Comparison of ENCODE assay signal across 7 mouse cellular contexts in the genomic region with DNA sequence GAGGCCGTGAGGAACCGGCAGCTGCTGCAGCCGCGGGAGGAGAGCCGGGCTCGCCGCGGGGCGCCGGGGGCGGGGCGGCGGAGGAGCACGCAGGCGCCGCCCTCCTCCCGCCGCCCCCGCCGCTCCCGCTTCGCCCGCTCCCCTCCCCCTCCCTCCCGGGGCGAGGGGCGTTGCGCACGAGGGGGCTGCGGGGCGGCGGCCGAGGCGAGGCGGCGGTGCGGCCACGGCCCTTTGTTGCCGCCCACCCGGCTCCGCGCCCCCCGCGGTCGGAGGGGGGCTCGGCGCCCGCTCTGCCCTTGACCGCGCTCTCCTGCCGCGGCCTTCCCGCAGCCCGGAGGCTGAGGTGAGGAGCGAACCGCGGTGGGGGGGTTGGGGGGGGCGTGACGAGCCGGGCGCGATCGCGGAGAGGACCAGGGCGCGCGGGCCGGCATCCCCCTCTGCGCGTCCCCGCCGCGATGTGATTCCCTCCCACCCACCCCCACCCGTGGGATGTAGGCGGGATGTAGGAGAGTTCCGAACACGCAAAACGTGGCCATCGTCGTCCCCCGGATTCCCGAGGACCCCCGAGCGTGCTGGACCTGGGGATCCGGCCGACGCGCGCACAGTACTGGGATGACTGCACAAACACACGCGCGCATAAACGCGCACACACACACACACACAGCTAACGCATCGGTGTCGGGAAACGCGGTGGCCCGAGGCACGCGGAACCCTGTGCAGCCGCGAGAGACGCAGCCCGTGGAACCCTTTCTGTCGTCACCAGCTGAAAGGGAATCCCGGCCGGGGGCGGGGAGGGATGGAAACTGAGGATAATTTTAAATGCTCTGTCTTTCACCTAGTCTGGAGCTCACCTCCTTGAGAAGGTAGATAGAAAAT. TPM values are rescaled to one million over a fixed set of nuclear protein-coding genes. Genes with fewer than 3 reads are reported as not detected.
A peak's percentile ranks its signal among the peaks of the same experiment; 100 is the strongest.
DNase-seq lines count a peak whose midpoint lies in the region; ATAC-seq lines count a peak whose summit lies in the region.

A gene (minus strand): TSS at position 65 of the 876 bp plus-strand sequence.

- peaks cover 14% of the 10 kb centered on the region for H3K36me3 ChIP-seq in embryonic facial prominence, embryonic 10.5 days (replicated peaks)
- H3K36me3 ChIP-seq in limb, embryonic 11.5 days (ENCODE audit: control insufficient read depth, insufficient read depth, low read length), result no peaks in the 10 kb centered on the region
- 0 out of 2 replicates have a peak, but pooled peaks cover 8% of the 10 kb centered on the region for H3K36me3 ChIP-seq in midbrain, embryonic 12.5 days
- no peaks in the 10 kb centered on the region for H3K36me3 ChIP-seq in stomach, embryonic 14.5 days (ENCODE audit: control insufficient read depth, insufficient read depth, low read length)

- H3K27me3 ChIP-seq in embryonic facial prominence, embryonic 10.5 days (replicated peaks; ENCODE audit: low read depth, poor library complexity, severe bottlenecking), result no peaks in the 10 kb centered on the region
- H3K27me3 ChIP-seq in limb, embryonic 11.5 days (ENCODE audit: control insufficient read depth, insufficient read depth, low read length), result no peaks in the 10 kb centered on the region
- no peaks in the 10 kb centered on the region for H3K27me3 ChIP-seq in midbrain, embryonic 12.5 days
- H3K27me3 ChIP-seq in stomach, embryonic 14.5 days (ENCODE audit: control insufficient read depth, insufficient read depth, low read length), result no peaks in the 10 kb centered on the region

- peaks cover 31% of the 10 kb centered on the region for H3K4me1 ChIP-seq in embryonic facial prominence, embryonic 10.5 days
- no peaks in the 10 kb centered on the region for H3K4me1 ChIP-seq in limb, embryonic 11.5 days (ENCODE audit: control insufficient read depth, insufficient read depth, low read length)
- peaks cover 19% of the 10 kb centered on the region for H3K4me1 ChIP-seq in midbrain, embryonic 12.5 days
- no peaks in the 10 kb centered on the region for H3K4me1 ChIP-seq in stomach, embryonic 14.5 days (ENCODE audit: control insufficient read depth, insufficient read depth, low read length)

- under 1% methylated on average over 93 of the region's 109 CpGs for WGBS in embryonic facial prominence, embryonic 10.5 days
- under 1% methylated on average over 67 of the region's 109 CpGs for WGBS in limb, embryonic 11.5 days
- WGBS in midbrain, embryonic 12.5 days, result under 1% methylated on average over 64 of the region's 109 CpGs
- under 1% methylated on average over 63 of the region's 109 CpGs for WGBS in stomach, embryonic 14.5 days

- peak; percentile 68 for ATAC-seq in limb, embryonic 11.5 days (ENCODE audit: insufficient number of reproducible peaks, low FRiP score, low TSS enrichment, low read depth)
- ATAC-seq in midbrain, embryonic 12.5 days (ENCODE audit: low FRiP score, low read depth), result peak; percentile 77
- ATAC-seq in stomach, embryonic 14.5 days (ENCODE audit: insufficient number of reproducible peaks, insufficient read depth, low FRiP score, low read depth), result peak; percentile 78

- H3K9ac ChIP-seq in limb, embryonic 11.5 days (ENCODE audit: low read length), result peak within 1 kb of the TSS; percentile 96
- H3K9ac ChIP-seq in midbrain, embryonic 12.5 days (replicated peaks), result peak within 1 kb of the TSS; percentile 99
- H3K9ac ChIP-seq in stomach, embryonic 14.5 days (replicated peaks; ENCODE audit: low read depth, low read length), result peak within 1 kb of the TSS; percentile 95

- peak; percentile 15 to 27 for DNase-seq in adrenal gland, postnatal 4 days (ENCODE audit: low spot score in 2 of 2)
- peak; percentile 87 for DNase-seq in embryonic facial prominence, embryonic 10.5 days (ENCODE audit: low spot score)
- DNase-seq in heart, adult 11 months, result peak; percentile 95
- DNase-seq in kidney, adult 18-20 months, result peak; percentile 66
- DNase-seq in limb, embryonic 11.5 days (ENCODE audit: low spot score), result peak; percentile 78

- peak within 1 kb of the TSS; percentile 73 for H3K4me2 ChIP-seq in limb, embryonic 11.5 days (ENCODE audit: low read depth, severe bottlenecking)
- H3K4me2 ChIP-seq in midbrain, embryonic 12.5 days (replicated peaks), result peak within 1 kb of the TSS; percentile 56
- peak within 1 kb of the TSS; percentile 62 for H3K4me2 ChIP-seq in stomach, embryonic 14.5 days (replicated peaks; ENCODE audit: low read depth, low read length)

- no peaks in the 10 kb centered on the region for H3K9me3 ChIP-seq in embryonic facial prominence, embryonic 10.5 days
- no peaks in the 10 kb centered on the region for H3K9me3 ChIP-seq in limb, embryonic 11.5 days (ENCODE audit: control insufficient read depth, low read length)
- H3K9me3 ChIP-seq in midbrain, embryonic 12.5 days, result no peaks in the 10 kb centered on the region
- H3K9me3 ChIP-seq in stomach, embryonic 14.5 days (ENCODE audit: control insufficient read depth, low read depth, low read length), result no peaks in the 10 kb centered on the region

- H3K4me3 ChIP-seq in embryonic facial prominence, embryonic 10.5 days, result peak within 1 kb of the TSS; percentile 90
- H3K4me3 ChIP-seq in limb, embryonic 11.5 days (ENCODE audit: low read depth, low read length), result peak within 1 kb of the TSS; percentile 64
- H3K4me3 ChIP-seq in midbrain, embryonic 12.5 days, result peak within 1 kb of the TSS; percentile 95
- H3K4me3 ChIP-seq in stomach, embryonic 14.5 days (ENCODE audit: low read depth, low read length), result peak within 1 kb of the TSS; percentile 71

- peak within 1 kb of the TSS; percentile 99 for H3K27ac ChIP-seq in embryonic facial prominence, embryonic 10.5 days (replicated peaks)
- peak within 1 kb of the TSS; percentile 95 for H3K27ac ChIP-seq in limb, embryonic 11.5 days (replicated peaks; ENCODE audit: low read depth, low read length)
- H3K27ac ChIP-seq in midbrain, embryonic 12.5 days (replicated peaks), result peak within 1 kb of the TSS; percentile 99
- H3K27ac ChIP-seq in stomach, embryonic 14.5 days (ENCODE audit: low read length), result peak within 1 kb of the TSS; percentile 92

RNA-seq across cellular contexts. Expression of the gene that starts here (rescaled TPM):
- total RNA-seq in adrenal gland, postnatal 4 days (2021), result 100 to 1,000 TPM; 107 to 121 TPM
- 30.4 and 30.6 TPM in 2 replicates for polyA plus RNA-seq in embryonic facial prominence, embryonic 10.5 days (2016; fragmentation: Nextera tagmentation; extraction: Ambion mirVana)
- polyA plus RNA-seq in limb, embryonic 11.5 days (2014; fragmentation: Nextera tagmentation; extraction: Ambion mirVana), result 28.5 and 29.5 TPM in 2 replicates
- 41.4 and 42.1 TPM in 2 replicates for polyA plus RNA-seq in midbrain, embryonic 12.5 days (2016; fragmentation: Nextera tagmentation; extraction: Ambion mirVana)
- polyA plus RNA-seq in stomach, embryonic 14.5 days (2014; fragmentation: Nextera tagmentation; extraction: Ambion mirVana), result 34.6 and 39.2 TPM in 2 replicates

Comparison
In these comparisons a context has a peak if more than half of its experiments do, and no peak if none do; other contexts are left out.
1. Peak in every context shown above with its lines: DNase-seq, ATAC-seq, H3K4me3 ChIP-seq and H3K27ac ChIP-seq.
2. DNase-seq: peak in every context shown above with its lines; median percentile 95 in heart, adult 11 months; 87 in embryonic facial prominence, embryonic 10.5 days; 78 in limb, embryonic 11.5 days; 66 in kidney, adult 18-20 months; 21 in adrenal gland, postnatal 4 days.